Comparison of ENCODE assay signal across 18 mouse cellular contexts in the genomic region with DNA sequence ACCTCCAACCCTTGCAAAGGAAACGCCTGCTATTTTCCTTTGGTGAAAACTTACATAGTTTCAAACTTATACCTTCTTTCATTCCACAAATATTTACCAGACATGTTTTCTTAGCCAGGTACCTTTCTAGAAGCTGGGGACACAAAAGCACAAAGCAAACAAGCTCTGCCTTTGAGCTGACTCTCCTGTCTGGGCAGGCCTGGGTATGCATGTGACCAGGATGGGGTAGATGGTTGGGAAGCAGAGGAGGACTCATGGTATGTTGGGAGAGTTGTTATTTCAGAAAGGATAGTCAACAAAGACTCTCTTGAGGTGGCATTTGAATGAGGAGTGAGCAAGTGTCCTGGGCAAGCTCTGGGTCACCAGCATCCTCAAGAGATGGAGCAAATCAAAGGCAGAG. TPM values are rescaled to one million over a fixed set of nuclear protein-coding genes. Genes with fewer than 3 reads are reported as not detected.
"Had no signal": no experiment of that assay in that cellular context is flagged by ENCODE, and none has a peak within 500 bp of the region (broad histone marks: within the 10 kb centered on the region; RNA-seq: fewer than 3 reads in every experiment).

No protein-coding gene starts in this region.

- H3K4me1 ChIP-seq: lung, embryonic 15.5 days; megakaryocyte, embryonic 14.5 days; midbrain, embryonic 15.5 days; neural tube, embryonic 12.5 days had no signal

- DNase-seq: lung, adult 2 months; lung, postnatal 14 days; right cerebral cortex, postnatal 25 days; right cerebral cortex, postnatal 4 days; spleen, adult 18-20 months; thymus, adult 18-20 months had no signal

- H3K36me3 ChIP-seq: liver, embryonic 13.5 days; liver, embryonic 15.5 days; lung, embryonic 15.5 days; midbrain, embryonic 13.5 days; midbrain, embryonic 15.5 days; neural tube, embryonic 12.5 days had no signal

- H3K4me3 ChIP-seq: liver, embryonic 13.5 days; liver, embryonic 15.5 days; lung, embryonic 15.5 days; megakaryocyte, embryonic 14.5 days; midbrain, embryonic 13.5 days; midbrain, embryonic 15.5 days; neural tube, embryonic 12.5 days had no signal

- H3K4me2 ChIP-seq: liver, embryonic 11.5 days; liver, embryonic 13.5 days; liver, embryonic 15.5 days; lung, embryonic 15.5 days; midbrain, embryonic 11.5 days; midbrain, embryonic 13.5 days; midbrain, embryonic 15.5 days; neural tube, embryonic 12.5 days had no signal

- H3K9ac ChIP-seq: liver, embryonic 13.5 days; liver, embryonic 15.5 days; liver, postnatal 0 days; lung, embryonic 15.5 days; midbrain, embryonic 13.5 days; midbrain, embryonic 15.5 days; neural tube, embryonic 12.5 days had no signal

- H3K9me3 ChIP-seq: liver, embryonic 13.5 days; liver, embryonic 15.5 days; lung, embryonic 15.5 days; megakaryocyte, embryonic 14.5 days; midbrain, embryonic 13.5 days; midbrain, embryonic 15.5 days; neural tube, embryonic 12.5 days had no signal

- H3K27ac ChIP-seq: liver, embryonic 13.5 days; liver, embryonic 15.5 days; lung, embryonic 15.5 days; macrophage; midbrain, embryonic 13.5 days; midbrain, embryonic 15.5 days; neural tube, embryonic 12.5 days had no signal

- H3K27me3 ChIP-seq: liver, embryonic 13.5 days; liver, embryonic 15.5 days; lung, embryonic 15.5 days; midbrain, embryonic 13.5 days; midbrain, embryonic 15.5 days; neural tube, embryonic 12.5 days had no signal

- ATAC-seq: liver, postnatal 0 days; midbrain, embryonic 13.5 days; midbrain, embryonic 15.5 days had no signal

RNA-seq across cellular contexts. Expression of a gene that starts 5.8 kb away (rescaled TPM):
- polyA plus RNA-seq: small intestine, adult 2 months had no signal

RNA-seq across cellular contexts. Expression of a gene that starts 31.2 kb away (rescaled TPM):
- polyA plus RNA-seq: lung, adult 2 months; small intestine, adult 2 months had no signal
